Mouse (Mus musculus) heart, postnatal 0 days (tissue): ENCODE results near the gene Tmc8.

Experiments used
- CTCF ChIP-seq: IDR thresholded peaks from 2 replicates; pipeline ENCODE4 v1.5.1; 2016; ENCODE audit warnings: antibody characterized with exemption, control low read depth, low read depth
- EP300 ChIP-seq: IDR thresholded peaks from 2 replicates; pipeline ENCODE4 v1.6.1; 2016; ENCODE audit warnings: antibody characterized with exemption, low read depth

- TF ChIP-seq EP300, result no peak; the same call in 1 of the 2 replicates
- TF ChIP-seq CTCF, result no peak
Observed at GRCm38 (mm10) chr11:117781199-117781821, 566 bp upstream of the Tmc8 start.
